Mouse (Mus musculus): Measurements from ENCODE around the gene Tmem266.

Gene Tmem266

GRCm38 (mm10) chr9:55326515-55327233 lies at the start of gene Tmem266, which contains the start of gene Nrg4:
Tmem266 (plus strand) TSS chr9:55326913.
Nrg4 (minus strand) TSS chr9:55326844.
- DNase-seq: peak; percentile 94

GRCm38 (mm10) chr9:55277562-55277961 lies 49.2 kb upstream of the Tmem266 start:
- no peak for DNase-seq

GRCm38 (mm10) chr9:55279114-55279825 lies 47.4 kb upstream of the Tmem266 start:
- no peak for DNase-seq

GRCm38 (mm10) chr9:55283516-55283915 lies 43.2 kb upstream of the Tmem266 start:
- DNase-seq: no peak

- DNase-seq: no peak
These were observed 41.5 kb upstream of the Tmem266 start for GRCm38 (mm10) chr9:55285197-55285596.

- no peak for DNase-seq
These were observed 37.1 kb upstream of the Tmem266 start for GRCm38 (mm10) chr9:55289475-55290198.

GRCm38 (mm10) chr9:55291966-55292365 lies 34.7 kb upstream of the Tmem266 start:
- no peak for DNase-seq

GRCm38 (mm10) chr9:55296221-55296620 lies 30.5 kb upstream of the Tmem266 start:
- DNase-seq: no peak

GRCm38 (mm10) chr9:55307066-55307465 lies 19.6 kb upstream of the Tmem266 start:
- DNase-seq: no peak

- DNase-seq: no peak
These were observed 19.2 kb upstream of the Tmem266 start for GRCm38 (mm10) chr9:55307557-55307956.

GRCm38 (mm10) chr9:55308455-55308854 lies 18.3 kb upstream of the Tmem266 start:
- no peak for DNase-seq

GRCm38 (mm10) chr9:55311560-55311959 lies 15.2 kb upstream of the Tmem266 start:
- peak; percentile 87 for DNase-seq

GRCm38 (mm10) chr9:55313619-55314261 lies 13.0 kb upstream of the Tmem266 start:
- no peak for DNase-seq

- DNase-seq: no peak
These were observed 4.1 kb upstream of the Tmem266 start for GRCm38 (mm10) chr9:55322641-55323040.

GRCm38 (mm10) chr9:55324085-55324484 lies 2.6 kb upstream of the Tmem266 start:
- DNase-seq: no peak

GRCm38 (mm10) chr9:55324516-55324915 lies 2.2 kb upstream of the Tmem266 start:
- peak; percentile 33 for DNase-seq

- peak; percentile 94 for DNase-seq
These were observed 1.7 kb upstream of the Tmem266 start for GRCm38 (mm10) chr9:55325061-55325460.

- no peak for DNase-seq
These were observed 874 bp upstream of the Tmem266 start for GRCm38 (mm10) chr9:55325564-55326514.

- no peak for DNase-seq
These were observed 512 bp downstream of the Tmem266 start for GRCm38 (mm10) chr9:55327234-55327615.

- no peak for DNase-seq
These were observed 1.6 kb downstream of the Tmem266 start for GRCm38 (mm10) chr9:55328151-55328918.

GRCm38 (mm10) chr9:55329401-55329800 lies 2.7 kb downstream of the Tmem266 start:
- no peak for DNase-seq
